In the genomic region with DNA sequence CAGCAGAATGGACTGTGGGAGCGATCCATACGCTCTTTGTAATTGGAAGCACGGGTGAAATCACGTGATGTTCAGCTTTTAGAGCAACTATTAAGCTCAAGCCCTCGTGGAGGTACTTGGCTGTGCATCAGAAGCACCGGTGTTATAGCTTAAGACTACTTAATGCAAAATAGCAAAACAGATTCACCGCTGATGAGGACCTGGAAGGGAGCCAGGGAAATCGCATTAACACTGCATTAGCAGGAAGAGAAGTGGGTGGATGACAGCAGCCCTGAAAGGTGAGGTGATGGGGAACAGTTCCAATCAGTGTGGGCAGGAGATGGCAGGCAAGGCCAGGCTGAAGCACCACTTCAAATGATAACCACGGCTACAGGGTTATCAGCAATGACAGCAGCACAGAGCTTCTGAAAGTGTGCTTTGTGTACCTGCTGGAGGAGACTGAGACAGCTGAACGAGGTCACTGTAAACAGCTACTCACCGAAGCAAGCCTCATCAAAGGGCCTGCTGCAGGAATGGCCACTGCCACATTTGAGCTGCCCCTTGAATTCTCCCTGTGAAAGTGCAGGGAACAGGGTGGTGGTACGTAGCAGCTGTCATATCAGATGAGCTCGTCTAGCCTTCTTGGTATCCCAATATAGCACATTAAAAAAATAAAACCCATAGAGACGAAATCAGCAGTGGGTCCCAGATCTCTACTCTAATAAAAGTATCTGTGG, we compare ENCODE assay signal across 8 mouse cellular contexts. TPM values are rescaled to one million over a fixed set of nuclear protein-coding genes. Genes with fewer than 3 reads are reported as not detected.
DNase-seq lines count a peak whose midpoint lies in the region; ATAC-seq and TF ChIP-seq lines count a peak whose summit lies in the region.
"Had no signal": no experiment of that assay in that cellular context is flagged by ENCODE, and none has a peak within 500 bp of the region (broad histone marks: within the 10 kb centered on the region; RNA-seq: fewer than 3 reads in every experiment).

No protein-coding gene starts in this region.

- no peaks in the 10 kb centered on the region for H3K27me3 ChIP-seq in embryonic facial prominence, embryonic 13.5 days
- H3K27me3 ChIP-seq in midbrain, embryonic 14.5 days (ENCODE audit: control insufficient read depth, insufficient read depth, low read length), result no peaks in the 10 kb centered on the region
- H3K27me3 ChIP-seq in kidney, adult 2 months (replicated peaks; ENCODE audit: control insufficient read depth, insufficient read depth, low read length), result no peaks in the 10 kb centered on the region
- H3K27me3 ChIP-seq in intestine, postnatal 0 days (replicated peaks; ENCODE audit: control insufficient read depth, insufficient read depth, low read length), result no peaks in the 10 kb centered on the region

- no peaks in the 10 kb centered on the region for H3K36me3 ChIP-seq in embryonic facial prominence, embryonic 13.5 days
- no peaks in the 10 kb centered on the region for H3K36me3 ChIP-seq in midbrain, embryonic 14.5 days (ENCODE audit: control insufficient read depth, insufficient read depth, low read length)
- no peaks in the 10 kb centered on the region for H3K36me3 ChIP-seq in kidney, adult 2 months (ENCODE audit: control insufficient read depth, insufficient read depth, low read length)
- no peaks in the 10 kb centered on the region for H3K36me3 ChIP-seq in intestine, postnatal 0 days (ENCODE audit: control insufficient read depth, insufficient read depth)

- 0 out of 2 replicates have a peak, but pooled peaks have one; percentile 37 for ATAC-seq in embryonic facial prominence, embryonic 13.5 days (ENCODE audit: insufficient number of reproducible peaks, insufficient read depth, low FRiP score, low TSS enrichment, low read depth)
- peak; percentile 69 for ATAC-seq in midbrain, embryonic 14.5 days (ENCODE audit: low FRiP score, low TSS enrichment)
- ATAC-seq in intestine, postnatal 0 days, result no peak

- no peaks in the 10 kb centered on the region for H3K9me3 ChIP-seq in embryonic facial prominence, embryonic 13.5 days
- H3K9me3 ChIP-seq in midbrain, embryonic 14.5 days (ENCODE audit: control insufficient read depth, low read length), result no peaks in the 10 kb centered on the region
- no peaks in the 10 kb centered on the region for H3K9me3 ChIP-seq in intestine, postnatal 0 days (ENCODE audit: control insufficient read depth)

- DNase-seq in layer of hippocampus, adult 11-12 months (ENCODE audit: low spot score), result peak; percentile 46
- DNase-seq in layer of hippocampus, postnatal 36 days, result no peak
- DNase-seq in cerebellum, adult 18-20 months, result peak; percentile 65 to 66
- peak; percentile 74 for DNase-seq in midbrain, embryonic 14.5 days
- no peak for DNase-seq in kidney, adult 2 months

- no peak overlapping the region for H3K9ac ChIP-seq in embryonic facial prominence, embryonic 13.5 days
- no peak overlapping the region for H3K9ac ChIP-seq in midbrain, embryonic 14.5 days (replicated peaks; ENCODE audit: low read length)
- no peak overlapping the region for H3K9ac ChIP-seq in intestine, postnatal 0 days (ENCODE audit: low read depth, low read length)

- no peak for TF ChIP-seq CTCF in kidney, adult 2 months (conservative IDR thresholded peaks at IDR 0.05; ENCODE audit: insufficient read depth, insufficient read length, low read depth, low read length)
- no peak for TF ChIP-seq CTCF in intestine, postnatal 0 days (IDR thresholded peaks at IDR 0.05; ENCODE audit: low read depth)

- H3K4me2 ChIP-seq in embryonic facial prominence, embryonic 13.5 days, result no peak overlapping the region
- no peak overlapping the region for H3K4me2 ChIP-seq in midbrain, embryonic 14.5 days (ENCODE audit: low read length)
- H3K4me2 ChIP-seq in intestine, postnatal 0 days (replicated peaks; ENCODE audit: low read depth), result no peak overlapping the region

- no peaks in the 10 kb centered on the region for H3K4me1 ChIP-seq in embryonic facial prominence, embryonic 13.5 days
- peaks cover 8% of the 10 kb centered on the region; the same call in 1 of the 2 replicates for H3K4me1 ChIP-seq in midbrain, embryonic 14.5 days (ENCODE audit: control insufficient read depth, insufficient read depth, low read length)
- no peaks in the 10 kb centered on the region for H3K4me1 ChIP-seq in kidney, adult 2 months (ENCODE audit: control insufficient read depth, insufficient read depth, low read length)
- H3K4me1 ChIP-seq in intestine, postnatal 0 days (replicated peaks; ENCODE audit: control insufficient read depth, insufficient read depth, low read length), result no peaks in the 10 kb centered on the region

- no peak overlapping the region for H3K4me3 ChIP-seq in embryonic facial prominence, embryonic 13.5 days
- H3K4me3 ChIP-seq in midbrain, embryonic 14.5 days (replicated peaks; ENCODE audit: low read depth, low read length), result no peak overlapping the region
- H3K4me3 ChIP-seq in kidney, adult 2 months (ENCODE audit: insufficient read depth, low read depth, low read length), result no peak overlapping the region
- no peak overlapping the region for H3K4me3 ChIP-seq in intestine, postnatal 0 days (ENCODE audit: low read depth, low read length)

- no peak for TF ChIP-seq POLR2A in kidney, adult 2 months (IDR thresholded peaks at IDR 0.05; ENCODE audit: low read depth, low read length)

- 64% methylated on average over 14 of the region's 14 CpGs for WGBS in embryonic facial prominence, embryonic 13.5 days
- 54% methylated on average over 14 of the region's 14 CpGs for WGBS in midbrain, embryonic 14.5 days
- WGBS in kidney, adult 2 months, result 72% methylated on average over 14 of the region's 14 CpGs
- WGBS in intestine, postnatal 0 days, result 49% methylated on average over 14 of the region's 14 CpGs

- no peak overlapping the region for H3K27ac ChIP-seq in embryonic facial prominence, embryonic 13.5 days
- peak overlapping the region; percentile 57 for H3K27ac ChIP-seq in midbrain, embryonic 14.5 days (replicated peaks; ENCODE audit: low read depth, low read length)
- H3K27ac ChIP-seq in kidney, adult 2 months (ENCODE audit: insufficient read depth, low read depth, low read length), result no peak overlapping the region
- H3K27ac ChIP-seq in intestine, postnatal 0 days (ENCODE audit: low read depth, low read length), result no peak overlapping the region

RNA-seq across cellular contexts. Expression of a gene that starts 20.1 kb away (rescaled TPM):
- total RNA-seq in layer of hippocampus, postnatal 36 days (2021), result 1 to 10 TPM; 1.6 to 3.6 TPM
- polyA plus RNA-seq in embryonic facial prominence, embryonic 13.5 days (2015; fragmentation: Nextera tagmentation; extraction: Ambion mirVana), result not detected in 2 replicates
- 0.20 and 0.72 TPM in 2 replicates for polyA plus RNA-seq in midbrain, embryonic 14.5 days (2014; fragmentation: Nextera tagmentation; extraction: Ambion mirVana)
- not detected in 2 replicates for polyA plus RNA-seq in kidney, adult 2 months (2012; rRNA removed)
- polyA plus RNA-seq in intestine, postnatal 0 days (2015; fragmentation: Nextera tagmentation; extraction: Ambion mirVana), result not detected in 2 replicates
- total RNA-seq: gastrocnemius, postnatal 4 days had no signal

Comparison
In these comparisons a context has a peak if more than half of its experiments do, and no peak if none do; other contexts are left out.
1. DNase-seq: peak in layer of hippocampus, adult 11-12 months (single experiment), cerebellum, adult 18-20 months (2 of 2) and midbrain, embryonic 14.5 days (single experiment); none in layer of hippocampus, postnatal 36 days (0 of 2) and kidney, adult 2 months (single experiment).